Mouse (Mus musculus): ENCODE results near the gene Ctse.

DNA sequence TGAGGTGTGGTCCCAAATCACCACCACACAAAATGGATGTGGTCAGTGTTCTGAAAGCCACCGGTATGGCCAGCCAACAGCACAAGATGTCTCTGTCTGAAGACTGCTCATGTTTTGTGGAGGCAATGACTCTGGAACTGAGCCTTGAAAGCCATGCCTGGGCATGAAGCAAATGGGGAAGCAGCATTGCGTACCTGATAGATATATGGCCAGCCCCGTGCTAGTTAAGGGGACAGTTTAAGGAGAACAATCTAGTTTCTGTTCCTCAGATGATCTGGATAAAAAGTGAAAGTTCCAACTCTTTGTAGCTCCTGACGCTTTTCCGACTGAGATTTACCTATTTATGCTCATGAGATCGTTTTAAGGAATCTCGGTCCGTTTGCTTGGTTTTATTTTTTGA, 33.0 kb downstream of the Ctse start:
- TF ChIP-seq CTCF (IDR thresholded peaks at IDR 0.05; ENCODE audit: low read depth, low read length) (no peak), POLR2A (IDR thresholded peaks at IDR 0.05; ENCODE audit: extremely low read depth, insufficient read depth, low read length) (no peak)
